Mouse (Mus musculus): ENCODE data around the gene Esp1. TPM values are rescaled to one million over a fixed set of nuclear protein-coding genes. Genes with fewer than 3 reads are reported as not detected.
"Not testable (repeated sequence)": the region's sequence is repeated elsewhere in the genome, so short reads cannot be mapped to it uniquely, and the experiment has no call there.

The Esp1 gene
- not detected in 2 replicates for total RNA-seq (2017)

DNA sequence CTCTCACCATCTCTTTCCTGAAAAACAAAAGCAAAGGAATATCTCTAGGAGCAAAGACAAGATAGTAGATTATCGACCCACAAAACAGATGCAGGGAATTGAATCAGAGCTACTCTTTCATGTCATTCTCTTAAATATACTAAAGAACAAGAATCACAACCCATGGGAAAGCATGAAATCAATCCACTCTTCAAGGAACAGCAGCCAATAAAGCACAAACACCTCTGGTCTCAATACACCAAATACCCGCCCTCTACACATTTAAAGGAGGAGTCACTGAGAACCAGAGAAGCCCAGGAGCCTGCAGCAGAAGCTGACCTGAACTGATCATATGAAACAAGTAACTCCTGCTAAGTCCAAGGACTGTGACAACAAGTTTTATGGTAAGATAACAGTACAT, at the start of gene Esp1:
Gene Esp1 (plus strand): TSS at position 301 of the 400 bp plus-strand sequence.
- ATAC-seq (replicated peaks; ENCODE audit: low read depth, poor library complexity, severe bottlenecking) = no peak

DNA sequence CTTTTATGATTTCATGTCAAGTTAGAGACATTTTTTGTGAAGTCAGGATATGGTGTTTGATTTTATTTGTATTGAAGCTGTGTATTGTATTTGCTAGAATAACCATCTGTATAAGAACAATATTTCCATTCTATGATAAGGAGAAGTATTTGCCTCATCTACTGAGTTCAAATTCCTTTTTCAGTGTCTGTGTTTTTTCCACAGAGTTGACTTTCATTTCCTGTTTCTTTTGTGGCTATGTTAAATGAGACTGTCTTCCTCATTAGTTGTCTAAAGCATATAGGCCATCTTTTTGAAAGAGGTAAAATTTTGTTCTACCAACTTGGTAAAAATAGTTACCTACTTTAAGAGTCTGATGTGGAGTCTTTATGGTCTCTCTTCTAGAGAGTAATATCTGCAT, 10.6 kb upstream of the Esp1 start:
- ATAC-seq (replicated peaks; ENCODE audit: low read depth, poor library complexity, severe bottlenecking) = 0 out of 2 replicates have a peak, but pooled peaks have one; percentile 36

DNA sequence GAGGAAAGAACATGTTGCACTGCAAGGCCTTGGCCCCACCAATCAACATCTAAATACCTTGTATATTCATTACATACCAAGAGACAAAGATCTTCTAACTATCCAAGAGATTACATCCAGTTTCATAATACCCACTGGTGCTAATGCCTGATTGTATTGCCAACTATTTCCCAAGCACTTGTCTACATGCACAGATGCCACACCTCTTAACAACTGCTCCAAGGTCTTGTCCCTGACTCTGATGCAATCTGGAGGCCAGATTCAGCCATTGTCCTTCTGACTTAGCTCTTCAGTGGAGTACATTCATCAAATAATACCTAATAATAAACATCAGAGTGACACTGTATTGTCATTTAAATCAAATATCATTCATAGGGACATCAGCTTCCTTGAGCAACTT, 9.9 kb upstream of the Esp1 start:
- not testable (repeated sequence) for ATAC-seq (replicated peaks; ENCODE audit: low read depth, poor library complexity, severe bottlenecking)

DNA sequence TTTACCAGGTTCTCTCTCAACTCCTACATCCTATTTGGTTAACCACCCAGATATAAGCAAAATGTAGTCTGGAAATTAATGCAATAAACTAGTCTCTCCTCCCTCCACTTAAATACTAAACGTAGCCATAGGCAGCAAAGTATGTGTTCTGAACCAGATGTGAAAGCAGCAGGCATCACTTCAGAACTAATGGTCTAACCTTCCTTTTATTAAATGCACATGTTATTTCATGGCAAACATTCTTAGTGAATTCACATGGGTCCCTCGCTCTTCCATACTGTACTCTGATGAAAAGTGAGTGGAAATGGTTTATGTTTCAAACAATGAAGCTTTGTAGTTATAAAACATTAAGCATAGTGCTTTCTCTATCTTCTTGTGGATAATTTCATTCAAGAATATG, 4.4 kb downstream of the Esp1 start:
- no peak for ATAC-seq (replicated peaks; ENCODE audit: low read depth, poor library complexity, severe bottlenecking)

DNA sequence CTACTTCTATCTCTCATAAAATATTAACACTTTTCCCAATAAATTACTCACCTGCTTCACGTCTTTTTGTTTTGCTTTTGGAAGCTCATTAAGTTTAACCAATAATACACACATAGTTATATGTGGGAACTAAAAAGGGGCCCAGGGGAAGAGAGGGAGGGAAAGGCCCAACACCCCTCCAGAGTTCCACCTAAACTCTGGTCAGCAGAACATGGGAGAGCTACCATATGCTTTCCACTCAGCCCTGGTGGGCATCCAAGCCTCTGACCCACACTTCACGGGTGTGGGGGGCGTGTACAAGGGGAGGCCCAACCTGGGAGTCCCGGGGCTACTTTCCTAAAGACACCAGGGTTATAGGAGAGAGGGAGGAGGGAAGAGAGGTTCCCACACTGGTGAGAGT, 4.8 kb downstream of the Esp1 start:
- no peak for ATAC-seq (replicated peaks; ENCODE audit: low read depth, poor library complexity, severe bottlenecking)

DNA sequence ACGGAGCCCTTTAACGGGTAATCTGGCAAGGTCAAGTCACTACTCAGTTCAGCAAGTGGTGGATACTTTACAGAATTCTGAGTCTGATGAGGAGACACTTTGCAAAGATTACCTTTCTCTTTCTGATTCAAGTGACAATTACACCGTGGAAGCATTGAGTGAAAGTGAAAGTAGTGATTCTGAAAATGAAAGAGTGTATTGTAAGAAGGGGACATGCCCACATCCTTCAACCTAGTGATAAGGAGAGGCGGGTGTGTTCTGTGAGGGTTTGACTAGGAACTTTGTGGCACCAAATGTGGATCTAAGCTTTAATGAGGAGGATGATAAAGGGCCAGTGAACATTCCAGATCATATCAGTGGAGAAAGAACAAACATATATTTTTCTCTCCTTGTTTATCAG, 36.7 kb downstream of the Esp1 start:
- ATAC-seq (replicated peaks; ENCODE audit: low read depth, poor library complexity, severe bottlenecking) = peak; percentile 79

DNA sequence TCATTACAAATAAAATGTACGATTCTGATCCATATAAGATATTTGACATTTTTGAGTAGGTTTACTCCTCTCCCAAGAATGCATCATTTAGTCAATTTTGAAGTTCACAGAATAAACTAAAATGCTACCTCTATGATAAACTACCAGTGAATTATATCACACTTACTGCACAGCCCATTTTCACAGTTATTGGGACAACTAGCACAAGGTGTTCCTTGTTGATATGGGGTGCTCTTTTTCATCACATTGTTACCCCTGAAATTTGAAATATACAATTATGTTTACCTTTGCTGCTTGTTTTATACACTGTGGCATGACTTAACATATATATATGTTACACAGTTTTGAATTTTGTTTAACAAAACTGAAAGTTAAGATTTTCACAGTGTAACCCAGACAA, 40.2 kb downstream of the Esp1 start:
- no peak for ATAC-seq (replicated peaks; ENCODE audit: low read depth, poor library complexity, severe bottlenecking)

Other genes with a start within 250 kb of the Esp1 start
- gene Esp8, start 207.1 kb upstream of the Esp1 start, total RNA-seq (2017) = not detected in 2 replicates
- not detected in 2 replicates for gene Esp6, start 165.6 kb upstream of the Esp1 start, total RNA-seq (2017)
- not detected in 2 replicates for gene Esp4, start 128.5 kb upstream of the Esp1 start, total RNA-seq (2017)
- not detected in 2 replicates for gene Esp3, start 95.0 kb upstream of the Esp1 start, total RNA-seq (2017)
- not detected in 2 replicates for gene Crisp2, start 79.9 kb downstream of the Esp1 start, total RNA-seq (2017)
- 29.7 and 30.5 TPM in 2 replicates for gene Rhag, start 84.0 kb downstream of the Esp1 start, total RNA-seq (2017)
- gene 9130008F23Rik, start 153.4 kb downstream of the Esp1 start, total RNA-seq (2017) = 5.7 and 6.2 TPM in 2 replicates
- gene Glyatl3, start 187.2 kb downstream of the Esp1 start, total RNA-seq (2017) = not detected in 2 replicates
- 30.6 and 31.2 TPM in 2 replicates for gene Mut, start 207.6 kb downstream of the Esp1 start, total RNA-seq (2017)
- gene Cenpq, start 207.9 kb downstream of the Esp1 start, total RNA-seq (2017) = 59.5 and 60.1 TPM in 2 replicates